Mouse (Mus musculus): Measurements from ENCODE around the gene Pnkp.

- TF ChIP-seq POLR2A (IDR thresholded peaks at IDR 0.05; ENCODE audit: low read depth, low read length) (peak; percentile 18; the same call in 1 of the 2 replicates), E2F4 (IDR thresholded peaks at IDR 0.05; ENCODE audit: insufficient replicate concordance, low read depth, low read length) (no peak), GABPA (IDR thresholded peaks at IDR 0.05; ENCODE audit: insufficient replicate concordance, low read depth, low read length) (no peak), JUN (IDR thresholded peaks at IDR 0.05; ENCODE audit: insufficient read depth, low read depth, low read length) (no peak), NRF1 (IDR thresholded peaks at IDR 0.05; ENCODE audit: low read depth, low read length) (no peak), ZC3H11A (IDR thresholded peaks at IDR 0.05; ENCODE audit: low read depth, low read length) (no peak), CTCF (conservative IDR thresholded peaks at IDR 0.05 in 1 of 2, IDR thresholded peaks at IDR 0.05 in 1 of 2; ENCODE audit: low read depth in 2 of 2, low read length in 2 of 2) (no peak), KAT2A (IDR thresholded peaks at IDR 0.05; ENCODE audit: insufficient replicate concordance, low read length) (no peak), ELF1 (IDR thresholded peaks at IDR 0.05; ENCODE audit: low read depth, low read length) (no peak), EP300 (IDR thresholded peaks at IDR 0.05; ENCODE audit: low read length) (no peak), USF1 (IDR thresholded peaks at IDR 0.05; ENCODE audit: low read depth, low read length) (no peak)
Measured at GRCm38 (mm10) chr7:44826771-44827170, 30.2 kb upstream of the Pnkp start.
